Mouse (Mus musculus) olfactory bulb, adult 2 months (tissue): ENCODE data around the gene Matn1. TPM values are rescaled to one million over a fixed set of nuclear protein-coding genes. Genes with fewer than 3 reads are reported as not detected.

Source experiments
- H3K27ac ChIP-seq: fragments of 200-500 bp; 2 replicates; pipeline ENCODE4 v1.5.1; 2012; ENCODE audit warnings: low read depth, low read length; ENCODE audit not compliant: insufficient read depth
- H3K4me1 ChIP-seq: fragments of 200-500 bp; 2 replicates; pipeline ENCODE4 v1.6.1; 2012; ENCODE audit warnings: low read length; ENCODE audit not compliant: control insufficient read depth, insufficient read depth
- H3K4me3 ChIP-seq: fragments of 200-500 bp; 2 replicates; pipeline ENCODE4 v1.5.1; 2012; ENCODE audit warnings: mild to moderate bottlenecking, low read depth, low read length, moderate library complexity; ENCODE audit not compliant: insufficient read depth
- CTCF ChIP-seq: fragments of 200-500 bp; IDR thresholded peaks from 2 replicates; pipeline ENCODE4 v1.5.1; 2012; ENCODE audit warnings: low read depth, mild to moderate bottlenecking, low read length, moderate library complexity; ENCODE audit not compliant: insufficient read depth
- POLR2A ChIP-seq: fragments of 200-500 bp; IDR thresholded peaks from 2 replicates; pipeline ENCODE4 v1.6.1; 2012; ENCODE audit warnings: mild to moderate bottlenecking, low read depth, low read length, moderate library complexity; ENCODE audit not compliant: insufficient read depth
- WGBS: fragments of 180-500 bp; shearing (Covaris S2); methylation state at CpG from one replicate; pipeline ENCODE4 v1.1.7; 2018; 5-methylcytosine and 5-hydroxymethylcytosine counted together
- polyA plus RNA-seq: library from polyadenylated mRNA; stranded (reverse); fragments of >200 nt; gene quantifications from 2 replicates; pipeline ENCODE4 v1.2.4, GENCODE M21; 2012; ENCODE audit warnings: low replicate concordance; ENCODE audit not compliant: missing spikeins, insufficient read depth, insufficient read length

The Matn1 gene
- polyA plus RNA-seq, 1 experiment, result not detected

GRCm38 (mm10) chr4:130907200-130908069 lies 36.8 kb upstream of the Matn1 start:
- WGBS, result 82% methylated on average over 19 of the region's 19 CpGs
- Histone ChIP-seq H3K4me3 (no peak overlapping the region), H3K4me1 (peaks cover 36% of the 10 kb centered on the region), H3K27ac (no peak overlapping the region)
- no peak for TF ChIP-seq CTCF
- TF ChIP-seq POLR2A, result no peak

- TF ChIP-seq POLR2A, result no peak
- no peak for TF ChIP-seq CTCF
- 98% methylated on average over 10 of the region's 10 CpGs for WGBS
- Histone ChIP-seq H3K27ac (no peak overlapping the region), H3K4me1 (peaks cover 36% of the 10 kb centered on the region), H3K4me3 (no peak overlapping the region)
Measured at GRCm38 (mm10) chr4:130908133-130908532, 36.1 kb upstream of the Matn1 start.

GRCm38 (mm10) chr4:130909167-130909874 lies 34.9 kb upstream of the Matn1 start:
- Histone ChIP-seq H3K27ac (no peak overlapping the region), H3K4me1 (peaks cover 36% of the 10 kb centered on the region), H3K4me3 (no peak overlapping the region)
- 60% methylated on average over 17 of the region's 17 CpGs for WGBS
- TF ChIP-seq POLR2A (no peak), CTCF (no peak)

- 52% methylated on average over 7 of the region's 7 CpGs for WGBS
- Histone ChIP-seq H3K4me1 (peaks cover 29% of the 10 kb centered on the region), H3K4me3 (no peak overlapping the region), H3K27ac (no peak overlapping the region)
- TF ChIP-seq CTCF (no peak), POLR2A (no peak)
Measured at GRCm38 (mm10) chr4:130910666-130911065, 33.5 kb upstream of the Matn1 start.

GRCm38 (mm10) chr4:130912626-130913025 lies 31.6 kb upstream of the Matn1 start:
- no peak overlapping the region for H3K27ac ChIP-seq
- no peak for TF ChIP-seq CTCF
- WGBS, result 92% methylated on average over 3 of the region's 3 CpGs

GRCm38 (mm10) chr4:130913077-130913476 lies 31.1 kb upstream of the Matn1 start, which contains the start of gene Laptm5:
Laptm5 (plus strand) TSS chr4:130913125.
- TF ChIP-seq CTCF (no peak), POLR2A (no peak)
- H3K4me1 ChIP-seq, result peaks cover 25% of the 10 kb centered on the region
- WGBS, result 74% methylated on average over 11 of the region's 11 CpGs
- H3K4me3 ChIP-seq, result peak within 1 kb of the TSS; percentile 6; the same call in 1 of the 2 replicates
- 0 out of 2 replicates have a peak within 1 kb of the TSS, but pooled peaks have one; percentile 6 for H3K27ac ChIP-seq

More at GRCm38 (mm10) chr4:130912626-130913025, 31.6 kb upstream of the Matn1 start:
- peaks cover 25% of the 10 kb centered on the region for H3K4me1 ChIP-seq
- no peak overlapping the region for H3K4me3 ChIP-seq

GRCm38 (mm10) chr4:130913511-130913910 lies 30.7 kb upstream of the Matn1 start:
- TF ChIP-seq CTCF, result no peak
- no peak for TF ChIP-seq POLR2A
- 69% methylated on average over 3 of the region's 3 CpGs for WGBS
- Histone ChIP-seq H3K4me1 (peaks cover 26% of the 10 kb centered on the region), H3K27ac (0 out of 2 replicates have a peak overlapping the region, but pooled peaks have one; percentile 6), H3K4me3 (peak overlapping the region; percentile 6; the same call in 1 of the 2 replicates)

- 0 out of 2 replicates have a peak overlapping the region, but pooled peaks have one; percentile 6 for H3K27ac ChIP-seq
- WGBS, result 97% methylated on average over 4 of the region's 4 CpGs
- TF ChIP-seq POLR2A (no peak), CTCF (no peak)
- H3K4me1 ChIP-seq, result peaks cover 22% of the 10 kb centered on the region
- peak overlapping the region; percentile 6; the same call in 1 of the 2 replicates for H3K4me3 ChIP-seq
Measured at GRCm38 (mm10) chr4:130914011-130914410, 30.2 kb upstream of the Matn1 start.

GRCm38 (mm10) chr4:130914527-130914926 lies 29.7 kb upstream of the Matn1 start:
- Histone ChIP-seq H3K4me1 (peaks cover 19% of the 10 kb centered on the region), H3K27ac (no peak overlapping the region), H3K4me3 (no peak overlapping the region)
- WGBS, result 87% methylated on average over 7 of the region's 7 CpGs
- no peak for TF ChIP-seq POLR2A
- no peak for TF ChIP-seq CTCF
